Mouse (Mus musculus): ENCODE measurements around the gene Tle6.

The Tle6 gene

GRCm38 (mm10) chr10:81623441-81623840 lies 22.6 kb upstream of the Tle6 start:
- DNase-seq (ENCODE audit: low spot score in 2 of 2) = no peak

DNA sequence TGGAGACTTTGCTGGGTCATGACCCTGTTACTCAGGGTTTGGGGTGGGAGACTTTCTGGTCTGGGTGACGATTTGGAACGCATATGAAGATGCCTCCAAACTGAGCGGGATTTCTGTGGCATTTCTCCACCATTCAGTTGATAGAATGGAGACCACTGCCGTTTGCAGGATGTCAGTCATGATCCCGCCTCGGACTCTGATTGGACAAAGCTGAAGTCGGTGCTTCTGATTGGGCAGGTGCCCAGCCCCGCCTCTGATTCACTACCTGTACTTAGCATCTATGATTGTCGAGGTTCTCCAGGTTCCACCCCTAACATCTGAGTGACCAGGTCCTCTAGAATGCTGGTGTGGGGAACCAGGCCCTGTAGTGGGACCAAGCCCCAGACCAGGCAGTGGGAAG lies 19.9 kb upstream of the Tle6 start:
- DNase-seq (ENCODE audit: low spot score in 2 of 2) = no peak

GRCm38 (mm10) chr10:81619976-81620375 lies 19.1 kb upstream of the Tle6 start:
- DNase-seq (ENCODE audit: low spot score in 2 of 2) = no peak

GRCm38 (mm10) chr10:81615486-81615885 lies 14.6 kb upstream of the Tle6 start:
- no peak for DNase-seq (ENCODE audit: low spot score in 2 of 2)

- no peak for DNase-seq (ENCODE audit: low spot score in 2 of 2)
Measured at GRCm38 (mm10) chr10:81612779-81613178, 11.9 kb upstream of the Tle6 start.

DNA sequence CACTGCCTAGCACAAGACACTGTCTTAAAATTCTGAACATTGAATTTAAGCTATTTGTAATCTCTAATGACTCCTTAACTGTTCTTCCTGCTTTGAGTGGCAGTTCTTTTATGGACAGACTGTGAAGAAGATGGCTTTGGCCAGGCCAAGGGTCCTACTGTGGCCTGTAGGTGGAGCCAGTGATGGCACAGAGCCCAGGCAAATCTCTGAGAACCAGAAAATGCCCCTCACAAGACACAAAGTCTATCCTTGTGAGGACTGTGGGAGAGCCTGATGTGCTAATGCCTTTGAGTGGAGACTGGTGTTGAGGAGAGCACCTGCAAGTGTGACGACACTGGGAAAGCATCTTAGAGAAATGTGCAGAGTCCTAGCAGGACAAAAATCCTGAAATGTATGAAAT lies 7.4 kb upstream of the Tle6 start:
- no peak for DNase-seq (ENCODE audit: low spot score in 2 of 2)

GRCm38 (mm10) chr10:81605974-81606751 lies 5.3 kb upstream of the Tle6 start, which contains the start of gene BC025920:
Gene BC025920, plus strand, starts transcription at chr10:81606270.
- DNase-seq (ENCODE audit: low spot score in 2 of 2) = peak; percentile 64 to 90

DNA sequence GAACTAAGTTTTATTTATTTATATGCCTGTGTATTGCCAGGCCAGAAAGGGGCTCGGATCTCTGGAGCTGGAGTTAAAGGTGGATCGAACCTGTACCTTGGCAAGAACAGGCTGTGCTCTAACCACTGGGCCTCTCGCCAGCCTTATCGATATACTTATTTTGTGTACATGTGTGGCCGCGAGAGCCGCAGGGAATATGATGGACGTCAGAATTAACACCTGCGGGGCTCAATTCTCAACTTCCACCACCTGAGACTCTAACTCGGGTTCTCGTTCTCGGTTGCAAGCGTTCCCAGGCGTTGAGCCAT lies 4.7 kb upstream of the Tle6 start:
- DNase-seq (ENCODE audit: low spot score in 2 of 2) = no peak

DNA sequence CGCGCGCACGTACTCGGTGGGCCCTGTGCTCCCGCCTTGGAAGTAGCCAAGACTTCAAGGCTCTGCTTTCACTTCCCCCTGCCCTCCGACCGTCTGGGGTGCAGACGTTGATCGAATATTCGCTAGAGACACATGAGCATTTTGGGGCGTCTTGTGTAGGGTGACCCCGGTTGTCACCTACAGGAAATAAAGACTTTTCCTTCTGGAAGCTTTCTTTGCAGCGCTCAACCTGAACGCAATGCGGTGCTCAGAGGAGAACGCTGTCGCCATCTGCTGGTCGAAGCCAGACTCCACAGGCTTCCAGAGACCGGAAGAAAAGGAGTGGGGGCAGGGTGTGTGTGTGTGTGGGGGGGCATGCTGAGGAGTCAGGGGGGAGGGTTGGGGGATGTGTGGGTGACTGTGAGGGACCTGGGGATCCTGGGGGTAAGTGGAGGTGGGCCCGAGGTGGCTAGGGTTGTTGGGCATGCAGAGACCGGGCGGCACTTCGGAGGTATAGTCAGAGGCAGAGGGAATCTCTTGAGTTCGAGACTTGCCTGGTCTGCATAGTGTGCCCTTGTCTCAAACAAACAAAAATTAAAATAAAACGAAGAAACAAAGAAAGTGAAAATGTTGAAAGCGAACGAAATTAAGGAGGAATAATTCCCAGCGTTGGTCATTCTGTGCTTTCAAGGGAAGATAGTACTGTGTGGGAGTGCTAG lies 4.2 kb upstream of the Tle6 start:
- peak; percentile 74 to 90 for DNase-seq (ENCODE audit: low spot score in 2 of 2)

GRCm38 (mm10) chr10:81604019-81604967 lies 3.4 kb upstream of the Tle6 start:
- DNase-seq (ENCODE audit: low spot score in 2 of 2) = no peak

GRCm38 (mm10) chr10:81602741-81603151 lies 1.9 kb upstream of the Tle6 start:
- no peak for DNase-seq (ENCODE audit: low spot score in 2 of 2)

GRCm38 (mm10) chr10:81601396-81601905 lies 578 bp upstream of the Tle6 start:
- DNase-seq (ENCODE audit: low spot score in 2 of 2) = no peak

- no peak for DNase-seq (ENCODE audit: low spot score in 2 of 2)
Measured at GRCm38 (mm10) chr10:81600096-81600495, 777 bp downstream of the Tle6 start.

GRCm38 (mm10) chr10:81599630-81600029 lies 1.2 kb downstream of the Tle6 start:
- no peak for DNase-seq (ENCODE audit: low spot score in 2 of 2)

DNA sequence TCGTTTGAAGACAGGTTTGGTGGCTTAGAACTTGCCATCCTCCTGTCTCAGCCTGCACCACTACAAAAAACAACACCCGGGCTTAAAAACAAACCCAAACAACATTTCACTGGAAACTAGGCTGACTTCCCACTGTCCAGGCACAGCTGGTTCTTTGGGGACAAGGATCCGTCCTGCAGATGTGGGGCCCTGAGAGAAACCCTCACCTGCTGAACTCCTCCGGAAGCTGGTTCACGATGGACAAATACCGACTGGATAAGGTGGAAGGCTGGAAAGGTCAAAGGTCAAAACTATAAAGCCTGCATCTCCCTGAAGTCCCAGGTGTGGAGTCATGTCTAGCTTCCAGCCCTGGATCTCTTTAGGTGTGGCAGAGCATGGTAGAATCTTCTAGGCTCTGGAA lies 2.0 kb downstream of the Tle6 start:
- DNase-seq (ENCODE audit: low spot score in 2 of 2) = no peak

- DNase-seq (ENCODE audit: low spot score in 2 of 2) = no peak
Measured at GRCm38 (mm10) chr10:81598342-81598741, 2.5 kb downstream of the Tle6 start.

- DNase-seq (ENCODE audit: low spot score in 2 of 2) = peak in 1 of 2 experiments; percentile 58
Measured at GRCm38 (mm10) chr10:81597137-81597950, 3.5 kb downstream of the Tle6 start.

DNA sequence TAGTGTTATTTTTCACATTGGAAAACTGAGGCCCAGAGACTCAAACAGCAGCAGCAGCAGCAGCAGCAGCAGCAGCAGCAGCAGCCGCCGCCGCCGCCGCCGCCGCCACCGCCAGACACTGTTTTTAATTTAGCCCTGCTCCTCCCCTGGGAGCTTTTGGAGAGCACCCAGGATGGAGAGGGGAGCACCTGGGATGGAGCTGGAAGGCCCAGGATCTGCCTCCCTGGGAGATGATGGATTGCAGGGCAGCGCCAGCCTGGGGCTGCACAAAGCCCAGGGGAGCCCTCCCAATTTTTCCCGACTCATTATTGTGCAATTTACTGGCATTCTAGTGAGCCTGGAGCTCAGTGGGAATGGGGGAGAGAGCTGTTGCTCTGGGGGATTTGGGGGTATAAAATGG lies 4.3 kb downstream of the Tle6 start:
- no peak for DNase-seq (ENCODE audit: low spot score in 2 of 2)

GRCm38 (mm10) chr10:81595599-81595998 lies 5.3 kb downstream of the Tle6 start:
- DNase-seq (ENCODE audit: low spot score in 2 of 2) = no peak

DNA sequence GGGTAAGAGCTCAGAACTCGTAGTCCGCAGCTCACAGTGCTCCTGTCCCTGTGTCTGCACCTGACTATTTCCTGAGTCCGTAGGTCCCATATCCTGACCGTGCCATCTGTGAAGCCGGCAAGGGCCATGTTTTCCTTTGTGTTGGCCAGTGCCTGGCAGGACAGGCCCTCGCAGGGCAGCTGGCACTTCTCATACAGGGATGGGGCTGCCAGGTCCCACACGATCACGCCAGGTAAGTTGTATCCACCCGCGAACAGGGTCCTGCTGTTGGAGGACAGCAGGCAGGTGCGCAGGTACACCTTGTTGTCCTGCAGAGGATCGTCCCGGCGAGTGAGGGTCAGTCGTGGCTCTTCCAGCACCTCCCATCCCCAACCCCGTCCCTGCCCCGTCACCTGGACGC lies 6.9 kb downstream of the Tle6 start:
- no peak for DNase-seq (ENCODE audit: low spot score in 2 of 2)

DNA sequence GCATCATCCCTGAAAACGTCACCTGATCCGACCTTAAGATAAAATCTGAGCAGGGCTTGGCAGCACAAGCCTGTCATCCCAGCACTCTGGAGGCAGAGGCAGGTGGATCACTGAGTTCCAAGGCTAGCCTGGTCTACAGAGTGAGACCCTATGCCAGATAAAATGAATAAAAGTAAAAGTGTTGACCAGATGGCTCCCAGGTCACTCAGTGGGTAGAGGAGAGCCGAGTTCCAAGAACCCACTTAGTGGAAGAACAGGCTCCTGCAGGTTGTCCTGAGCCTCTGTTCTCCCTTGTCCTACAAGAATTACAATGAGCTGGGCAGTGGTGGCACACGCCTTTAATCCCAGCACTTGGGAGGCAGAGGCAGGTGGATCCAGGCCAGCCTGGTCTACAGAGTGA lies 7.7 kb downstream of the Tle6 start:
- DNase-seq (ENCODE audit: low spot score in 2 of 2) = no peak

Data from cerebellum, postnatal 4 days (tissue).